Comparison of ENCODE assay signal across 8 mouse cellular contexts in the genomic region with DNA sequence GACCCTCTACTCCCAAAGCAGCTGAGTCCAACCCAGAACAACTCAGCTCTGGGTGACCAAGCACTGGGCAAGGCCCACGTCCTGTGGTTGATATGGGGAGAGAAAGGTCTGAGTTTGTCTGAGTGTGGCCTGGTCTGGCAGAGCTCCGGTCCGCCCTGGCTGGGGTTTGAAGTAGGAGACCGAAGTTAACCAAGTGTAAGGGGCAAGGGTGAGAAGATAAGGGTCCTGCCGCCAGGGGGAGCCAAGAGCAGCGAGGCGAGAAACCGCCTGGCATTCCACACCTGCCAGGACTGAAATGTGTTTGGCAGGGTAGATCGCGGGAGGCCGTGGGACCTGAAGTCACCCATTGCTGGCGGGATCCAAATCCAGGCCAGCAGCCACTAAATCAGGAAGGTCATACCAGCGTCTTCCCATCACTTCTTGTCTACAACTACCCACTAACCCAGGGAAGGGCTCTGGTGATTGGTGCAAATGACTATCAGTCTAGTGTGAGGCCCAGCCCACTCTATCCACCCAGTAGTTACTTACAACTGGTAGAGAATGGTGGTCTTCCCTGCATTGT. TPM values are rescaled to one million over a fixed set of nuclear protein-coding genes. Genes with fewer than 3 reads are reported as not detected.
A peak's percentile ranks its signal among the peaks of the same experiment; 100 is the strongest.
DNase-seq lines count a peak whose midpoint lies in the region; ATAC-seq and TF ChIP-seq lines count a peak whose summit lies in the region.

No protein-coding gene starts in this region.

- H3K27me3 ChIP-seq in liver, embryonic 15.5 days, result peaks cover 44% of the 10 kb centered on the region
- H3K27me3 ChIP-seq in thymus, adult 2 months (ENCODE audit: control insufficient read depth, insufficient read depth, low read length), result no peaks in the 10 kb centered on the region

- H3K4me3 ChIP-seq in liver, embryonic 15.5 days (replicated peaks), result peak overlapping the region; percentile 48
- H3K4me3 ChIP-seq in thymus, adult 2 months (ENCODE audit: control insufficient read depth, insufficient read depth, low read length), result peak overlapping the region; percentile 95

- peak overlapping the region; percentile 6; the same call in 1 of the 2 replicates for H3K9ac ChIP-seq in liver, embryonic 15.5 days

- no peaks in the 10 kb centered on the region for H3K36me3 ChIP-seq in liver, embryonic 15.5 days (replicated peaks)
- peaks cover 15% of the 10 kb centered on the region; the same call in 1 of the 2 replicates for H3K36me3 ChIP-seq in thymus, adult 2 months (ENCODE audit: control insufficient read depth, insufficient read depth, low read length)

- no peaks in the 10 kb centered on the region for H3K9me3 ChIP-seq in liver, embryonic 15.5 days (replicated peaks)

- DNase-seq in right cerebral cortex, adult 2 months (ENCODE audit: low spot score in 2 of 2), result peak; percentile 70 to 80
- DNase-seq in right cerebral cortex, postnatal 36 days (ENCODE audit: low spot score in 2 of 2), result no peak
- DNase-seq in cerebellum, postnatal 14 days, result peak; percentile 75 to 86
- peak; percentile 80 for DNase-seq in gastrocnemius, postnatal 10 days
- peak; percentile 95 for DNase-seq in induced T-regulatory cell, adult 2 months (ENCODE audit: low read depth)
- peak; percentile 83 for DNase-seq in neural tube, embryonic 10.5 days (ENCODE audit: extremely low spot score, low spot score)
- DNase-seq in thymus, adult 2 months, result peak; percentile 95

- peak overlapping the region; percentile 68 for H3K4me2 ChIP-seq in liver, embryonic 15.5 days

- H3K27ac ChIP-seq in liver, embryonic 15.5 days (replicated peaks), result no peak overlapping the region
- H3K27ac ChIP-seq in thymus, adult 2 months (ENCODE audit: control insufficient read depth, insufficient read depth, low read length), result peak overlapping the region; percentile 99

- TF ChIP-seq POLR2A in thymus, adult 2 months (IDR thresholded peaks at IDR 0.05; ENCODE audit: control insufficient read depth, extremely low read depth, insufficient read depth, low read length, poor library complexity), result peak; percentile 50; the same call in 1 of the 2 replicates

- H3K4me1 ChIP-seq in liver, embryonic 15.5 days (replicated peaks), result peaks cover 52% of the 10 kb centered on the region
- H3K4me1 ChIP-seq in thymus, adult 2 months (replicated peaks; ENCODE audit: control insufficient read depth, insufficient read depth, low read length), result peaks cover 54% of the 10 kb centered on the region

- peak; percentile 51 for ATAC-seq in liver, embryonic 15.5 days (ENCODE audit: insufficient read depth)

- TF ChIP-seq CTCF in thymus, adult 2 months (IDR thresholded peaks at IDR 0.05; ENCODE audit: borderline replicate concordance, control insufficient read depth, extremely low read depth, insufficient read depth, low read length, poor library complexity), result peak; percentile 96

- under 1% methylated on average over 13 of the region's 13 CpGs for WGBS in liver, embryonic 15.5 days (ENCODE audit: insufficient replicate concordance)
- under 1% methylated on average over 13 of the region's 13 CpGs for WGBS in thymus, adult 2 months

RNA-seq across cellular contexts. Expression of gene Arl5c, which starts 1.4 kb away (rescaled TPM):
- 1 to 10 TPM in 1 of 2 experiments, under 1 TPM in 1; 0.82 to 1.8 TPM for total RNA-seq in gastrocnemius, postnatal 10 days (2021)
- 7.4 and 8.3 TPM in 2 replicates for polyA plus RNA-seq in liver, embryonic 15.5 days (2015; fragmentation: Nextera tagmentation; extraction: Ambion mirVana)
- polyA plus RNA-seq in thymus, adult 2 months (2012; rRNA removed), result 181 and 217 TPM in 2 replicates

RNA-seq across cellular contexts. Expression of gene Plxdc1, which starts 8.4 kb away (rescaled TPM):
- total RNA-seq in gastrocnemius, postnatal 10 days (2021), result 10 to 100 TPM in 1 of 2 experiments, 1 to 10 TPM in 1; 8.3 to 10.7 TPM
- 0.74 and 0.75 TPM in 2 replicates for polyA plus RNA-seq in liver, embryonic 15.5 days (2015; fragmentation: Nextera tagmentation; extraction: Ambion mirVana)
- 77.5 and 94.1 TPM in 2 replicates for polyA plus RNA-seq in thymus, adult 2 months (2012; rRNA removed)

RNA-seq across cellular contexts. Expression of gene Cacnb1, which starts 28.2 kb away (rescaled TPM):
- 100 to 1,000 TPM; 313 to 347 TPM for total RNA-seq in gastrocnemius, postnatal 10 days (2021)
- polyA plus RNA-seq in liver, embryonic 15.5 days (2015; fragmentation: Nextera tagmentation; extraction: Ambion mirVana), result 1.1 and 1.6 TPM in 2 replicates
- polyA plus RNA-seq in thymus, adult 2 months (2012; rRNA removed), result 27.1 and 32.9 TPM in 2 replicates

RNA-seq across cellular contexts. Expression of gene Rpl19, which starts 31.9 kb away (rescaled TPM):
- total RNA-seq in gastrocnemius, postnatal 10 days (2021), result 100 to 1,000 TPM; 848 to 925 TPM
- polyA plus RNA-seq in liver, embryonic 15.5 days (2015; fragmentation: Nextera tagmentation; extraction: Ambion mirVana), result 535 and 549 TPM in 2 replicates
- polyA plus RNA-seq in thymus, adult 2 months (2012; rRNA removed), result 1,012 and 1,033 TPM in 2 replicates

RNA-seq across cellular contexts. Expression of gene Stac2, which starts 58.6 kb away (rescaled TPM):
- under 1 TPM; 0.26 to 0.36 TPM for total RNA-seq in gastrocnemius, postnatal 10 days (2021)
- 0.06 TPM in 1 of 2 replicates, not detected in the other for polyA plus RNA-seq in liver, embryonic 15.5 days (2015; fragmentation: Nextera tagmentation; extraction: Ambion mirVana)
- 0.50 and 0.55 TPM in 2 replicates for polyA plus RNA-seq in thymus, adult 2 months (2012; rRNA removed)

Comparison
In these comparisons a context has a peak if more than half of its experiments do, and no peak if none do; other contexts are left out.
1. DNase-seq: peak in right cerebral cortex, adult 2 months (2 of 2), cerebellum, postnatal 14 days (2 of 2), gastrocnemius, postnatal 10 days (single experiment), induced T-regulatory cell, adult 2 months (single experiment), neural tube, embryonic 10.5 days (single experiment) and thymus, adult 2 months (single experiment); none in right cerebral cortex, postnatal 36 days (0 of 2).
2. RNA of gene Arl5c, which starts 1.4 kb away (polyA plus RNA-seq): 181 to 217 TPM in thymus, adult 2 months; 7.4 to 8.3 TPM in liver, embryonic 15.5 days; every median in the first group is over 10 times any median in the second.
3. RNA of gene Plxdc1, which starts 8.4 kb away (polyA plus RNA-seq): 77.5 to 94.1 TPM in thymus, adult 2 months; 0.74 to 0.75 TPM in liver, embryonic 15.5 days; every median in the first group is over 10 times any median in the second.
4. RNA of gene Cacnb1, which starts 28.2 kb away (polyA plus RNA-seq): 27.1 to 32.9 TPM in thymus, adult 2 months; 1.1 to 1.6 TPM in liver, embryonic 15.5 days; every median in the first group is over 10 times any median in the second.